Mouse (Mus musculus) layer of hippocampus, postnatal 25 days (tissue): ENCODE measurements around the gene Gm21988. TPM values are rescaled to one million over a fixed set of nuclear protein-coding genes. Genes with fewer than 3 reads are reported as not detected.
A peak's percentile ranks its signal among the peaks of the same experiment; 100 is the strongest.

Experiments used
- DNase-seq, 2 experiments: peaks; one replicate each; pipeline ENCODE4 v3.0.0; 2022; ENCODE audit warnings: mixed read lengths in 2 of 2, low spot score in 1 of 2; ENCODE audit errors: extremely low spot score in 1 of 2
- total RNA-seq, 2 experiments: library from RNA; stranded (reverse); gene quantifications; 2 replicates each; pipeline ENCODE4 v1.2.3; 2021

Gene Gm21988
- total RNA-seq, 2 experiments from 2014 or later = 3.2 to 4.5 TPM

DNA sequence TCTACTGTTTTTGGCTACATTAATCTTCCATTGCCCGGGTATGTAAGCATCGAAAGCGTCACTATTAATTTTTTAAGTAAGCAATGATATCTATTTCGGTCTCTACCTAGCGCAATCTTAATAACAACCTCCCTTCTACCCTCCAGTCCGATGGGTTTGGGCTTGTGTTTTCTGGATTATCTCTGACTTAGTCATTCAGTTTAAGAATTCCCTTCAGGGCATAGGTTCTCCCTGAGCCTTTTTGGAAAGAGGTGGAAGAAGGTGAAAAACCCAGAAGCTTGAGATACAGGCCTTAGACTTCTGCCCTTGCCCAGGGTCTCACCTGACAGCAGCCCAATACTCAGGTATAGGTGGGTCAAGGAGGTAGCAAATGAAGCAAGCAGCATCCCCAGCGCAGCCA, 19.8 kb downstream of the Gm21988 start:
- DNase-seq = no peak

- DNase-seq = no peak
These were observed 20.7 kb downstream of the Gm21988 start for GRCm38 (mm10) chr11:70218741-70219470.

GRCm38 (mm10) chr11:70218039-70218438, 21.6 kb downstream of the Gm21988 start:
- DNase-seq = no peak

DNA sequence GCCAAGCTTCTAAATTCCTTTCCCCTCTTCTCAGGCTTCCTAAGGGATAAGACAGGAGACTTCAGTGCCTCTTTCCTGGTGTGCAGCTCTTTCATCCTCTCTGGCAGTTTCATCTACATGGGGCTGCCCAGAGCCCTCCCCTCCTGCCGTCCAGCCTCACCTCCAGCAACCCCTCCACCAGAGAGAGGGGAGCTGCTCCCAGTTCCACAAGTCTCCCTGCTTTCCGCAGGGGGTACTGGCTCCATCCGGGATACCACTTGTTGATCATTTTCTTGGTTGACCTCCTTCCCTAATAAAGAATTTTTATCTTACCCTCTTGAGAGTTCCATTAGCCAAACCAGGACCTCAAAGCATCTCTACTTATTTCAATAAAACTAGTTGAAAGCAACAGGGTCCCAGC, 23.5 kb downstream of the Gm21988 start:
- DNase-seq = no peak

DNA sequence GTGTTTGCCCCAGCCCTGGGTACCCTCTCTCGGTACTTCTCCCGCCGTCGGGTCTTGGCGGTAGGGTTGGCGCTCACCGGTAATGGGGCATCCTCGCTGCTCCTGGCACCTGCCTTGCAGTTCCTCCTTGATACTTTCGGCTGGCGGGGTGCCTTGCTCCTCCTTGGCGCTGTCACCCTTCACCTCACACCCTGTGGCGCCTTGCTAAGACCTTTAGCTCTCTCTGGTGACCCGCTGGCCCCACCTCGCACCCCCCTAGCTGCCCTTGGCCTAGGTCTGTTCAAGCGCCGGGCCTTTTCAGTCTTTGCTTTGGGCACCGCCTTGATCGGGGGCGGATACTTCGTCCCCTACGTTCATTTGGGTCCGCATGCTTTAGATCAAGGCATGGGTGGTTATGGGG, 24.3 kb downstream of the Gm21988 start:
- no peak for DNase-seq

DNA sequence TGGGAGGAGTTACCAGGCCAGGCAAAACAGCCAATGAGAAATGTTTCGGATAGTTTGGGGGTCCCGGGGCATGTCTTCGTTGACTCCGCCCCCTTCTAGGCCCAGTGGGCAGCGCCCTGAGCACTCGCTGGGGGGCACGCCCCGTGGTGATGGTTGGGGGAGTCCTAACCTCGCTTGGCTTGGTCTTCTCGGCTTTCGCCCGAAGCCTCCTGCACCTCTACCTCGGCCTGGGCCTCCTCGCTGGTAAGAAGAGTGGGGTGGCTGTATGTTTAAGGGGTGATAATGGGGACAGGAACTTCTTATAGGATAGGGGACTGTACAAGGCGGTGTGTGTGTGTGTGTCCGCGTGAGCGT, 24.8 kb downstream of the Gm21988 start:
- DNase-seq = no peak

- no peak for DNase-seq
These were observed 25.3 kb downstream of the Gm21988 start for GRCm38 (mm10) chr11:70214191-70214855.

- DNase-seq = no peak
These were observed 25.9 kb downstream of the Gm21988 start for GRCm38 (mm10) chr11:70213736-70214135.

DNA sequence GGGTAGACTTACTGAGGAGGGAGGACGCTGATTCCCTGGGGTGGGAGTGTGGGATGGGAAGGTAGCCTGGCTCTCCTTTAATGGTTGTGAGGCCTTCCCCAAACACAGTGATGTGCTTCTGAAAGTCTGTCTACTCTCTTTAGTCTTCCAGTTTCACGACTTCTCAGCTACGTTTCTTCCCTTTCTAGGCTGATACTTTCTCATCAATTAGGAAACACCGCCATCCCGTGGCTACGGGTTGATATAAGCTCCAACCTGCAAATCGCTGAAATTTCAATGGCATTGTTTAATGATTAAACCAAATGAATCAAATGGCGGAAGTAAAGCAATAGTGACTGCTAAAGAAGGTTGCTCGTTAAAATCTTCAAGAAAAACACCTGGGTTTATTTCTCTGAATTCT, 26.7 kb downstream of the Gm21988 start:
- DNase-seq = peak in 1 of 2 experiments; percentile 74

GRCm38 (mm10) chr11:70212423-70212822, 27.2 kb downstream of the Gm21988 start, which contains the start of gene Slc16a11:
Gene Slc16a11 (plus strand): TSS chr11:70212752.
- no peak for DNase-seq

DNA sequence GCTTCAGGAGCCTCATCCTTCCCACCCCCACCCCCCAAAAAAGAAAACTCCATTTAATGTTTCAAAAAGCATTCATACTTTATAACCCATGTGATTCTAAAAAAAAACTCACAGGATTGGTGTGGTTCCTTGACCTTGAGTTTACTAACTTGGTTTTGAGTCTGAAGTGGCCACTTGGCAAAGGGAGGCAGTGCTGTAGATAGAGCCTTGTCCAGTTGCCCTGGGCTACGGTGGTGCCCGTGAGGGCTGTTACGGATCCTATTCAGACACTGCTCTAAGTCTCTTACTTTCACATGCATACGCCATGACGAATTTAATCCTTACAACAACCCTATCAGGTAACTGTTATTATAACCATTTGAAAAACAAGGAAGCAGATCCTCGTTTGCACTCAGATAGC, 27.7 kb downstream of the Gm21988 start:
- no peak for DNase-seq

DNA sequence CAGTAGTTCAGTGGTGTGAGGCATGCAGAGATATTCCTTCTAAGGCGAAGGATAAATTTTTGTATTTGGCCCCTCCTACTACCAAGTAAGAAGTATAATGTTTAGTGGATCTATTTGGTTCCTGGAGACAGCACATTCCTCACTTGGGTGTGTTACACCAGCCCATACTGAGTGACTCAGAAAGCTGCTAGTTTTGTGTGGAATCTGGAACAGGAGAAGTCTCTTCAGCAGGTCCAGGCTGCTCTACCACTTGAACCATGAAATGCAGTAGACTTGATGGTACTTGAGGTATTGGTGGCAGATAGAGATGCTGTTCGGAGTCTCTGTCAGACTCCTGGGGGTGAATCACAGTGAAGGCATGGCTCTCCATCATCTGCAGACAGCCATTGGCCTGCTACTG, 28.9 kb downstream of the Gm21988 start:
- no peak for DNase-seq

- DNase-seq = no peak
These were observed 30.7 kb downstream of the Gm21988 start for GRCm38 (mm10) chr11:70208778-70209388.

GRCm38 (mm10) chr11:70207283-70207682, 32.3 kb downstream of the Gm21988 start:
- no peak for DNase-seq

- no peak for DNase-seq
These were observed 32.8 kb downstream of the Gm21988 start for GRCm38 (mm10) chr11:70206801-70207200.

- DNase-seq = peak; percentile 54 to 87
These were observed 37.9 kb downstream of the Gm21988 start for GRCm38 (mm10) chr11:70201691-70202090.

- DNase-seq = no peak
These were observed 39.5 kb downstream of the Gm21988 start for GRCm38 (mm10) chr11:70200036-70200608.

DNA sequence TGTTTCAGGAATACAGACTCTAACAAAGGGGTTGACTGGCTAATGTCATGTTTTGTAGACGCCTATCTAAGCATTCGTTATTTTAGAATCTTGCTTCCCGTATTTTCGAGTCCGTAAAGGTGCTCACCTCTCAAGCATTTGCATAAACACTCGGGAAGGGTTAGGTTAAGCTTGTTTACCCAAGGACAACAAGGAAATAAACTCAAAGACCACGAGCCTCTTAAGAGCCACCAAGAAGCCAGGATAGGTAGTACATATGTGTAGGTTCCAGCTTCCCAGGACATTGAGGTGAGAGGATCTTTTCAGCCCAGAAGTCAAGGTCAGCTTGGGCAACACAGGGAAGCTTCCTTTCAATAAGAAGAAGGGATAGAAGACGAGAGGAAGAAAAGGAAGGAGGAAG, 40.5 kb downstream of the Gm21988 start:
- DNase-seq = no peak

GRCm38 (mm10) chr11:70198332-70198731, 41.3 kb downstream of the Gm21988 start:
- DNase-seq = no peak

GRCm38 (mm10) chr11:70193354-70194285, 46.0 kb downstream of the Gm21988 start:
- no peak for DNase-seq
